Mouse (Mus musculus) gastrocnemius, postnatal 10 days (tissue): ENCODE measurements at regions not wholly inside any gene's neighbourhood (a gene's known extent, or its start where the extent isn't known, plus 50 kb on each side); places are given as distances from the start of the nearest gene placed in this dataset.

Experiments
- DNase-seq: peaks from one replicate; pipeline ENCODE4 v3.0.0; 2021; ENCODE audit warnings: mixed read lengths

DNA sequence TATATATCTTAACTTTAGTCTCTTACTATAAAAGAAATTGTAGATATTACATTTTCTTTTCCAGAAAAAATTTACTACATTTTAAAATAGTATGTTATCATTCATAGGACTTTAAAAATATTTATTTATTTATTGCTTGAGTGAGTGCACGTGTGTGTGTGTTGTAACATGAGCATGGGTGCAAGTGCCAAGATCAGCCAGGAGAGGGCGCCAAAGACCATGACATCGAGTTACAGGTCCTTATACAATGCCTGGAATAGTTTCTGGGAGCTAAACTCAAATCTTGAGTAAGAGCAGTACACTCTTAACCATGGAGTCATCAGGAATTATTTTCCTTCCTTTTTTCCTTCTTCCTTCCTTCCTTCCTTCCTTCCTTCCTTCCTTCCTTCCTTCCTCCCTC lies 185.4 kb upstream of the Mageb4 start:
- DNase-seq: peak; percentile 11
